ENCODE assay signal across 10 mouse cellular contexts in genomic region chr2:153526850-153527530, GRCm38 (mm10). TPM values are rescaled to one million over a fixed set of nuclear protein-coding genes. Genes with fewer than 3 reads are reported as not detected.
DNase-seq lines count a peak whose midpoint lies in the region; ATAC-seq lines count a peak whose summit lies in the region.
"Had no signal": no experiment of that assay in that cellular context is flagged by ENCODE, and none has a peak within 500 bp of the region (broad histone marks: within the 10 kb centered on the region; RNA-seq: fewer than 3 reads in every experiment).

No protein-coding gene starts in this region.

- no peak for DNase-seq in heart, adult 11 months
- peak; percentile 13 for DNase-seq in ZHBTc4 (ENCODE audit: low read depth, low spot score)
- DNase-seq in adipocyte (ENCODE audit: low spot score), result no peak
- DNase-seq in lung, postnatal 14 days, result no peak
- DNase-seq in left cerebral cortex, postnatal 10 days (ENCODE audit: extremely low spot score in 1 of 2, low spot score in 2 of 2), result no peak

- ATAC-seq in heart, embryonic 12.5 days (ENCODE audit: insufficient number of reproducible peaks, low FRiP score), result no peak
- no peak for ATAC-seq in hindbrain, embryonic 13.5 days (ENCODE audit: low FRiP score)
- no peak for ATAC-seq in midbrain, embryonic 12.5 days (ENCODE audit: low FRiP score, low read depth)

- H3K4me2 ChIP-seq in heart, embryonic 12.5 days, result peak overlapping the region; percentile 99
- peak overlapping the region; percentile 88 for H3K4me2 ChIP-seq in hindbrain, embryonic 13.5 days
- peak overlapping the region; percentile 96 for H3K4me2 ChIP-seq in midbrain, embryonic 12.5 days (replicated peaks)

- H3K4me3 ChIP-seq in heart, embryonic 12.5 days, result no peak overlapping the region
- peak overlapping the region; percentile 79 for H3K4me3 ChIP-seq in hindbrain, embryonic 13.5 days
- H3K4me3 ChIP-seq in midbrain, embryonic 12.5 days, result peak overlapping the region; percentile 72

- peaks cover 12% of the 10 kb centered on the region; the same call in 1 of the 2 replicates for H3K27me3 ChIP-seq in heart, embryonic 12.5 days (replicated peaks)
- 0 out of 2 replicates have a peak, but pooled peaks cover 11% of the 10 kb centered on the region for H3K27me3 ChIP-seq in hindbrain, embryonic 13.5 days
- peaks cover 48% of the 10 kb centered on the region for H3K27me3 ChIP-seq in midbrain, embryonic 12.5 days

- WGBS in heart, embryonic 12.5 days, result 60% methylated on average over 9 of the region's 9 CpGs
- WGBS in hindbrain, embryonic 13.5 days, result 38% methylated on average over 9 of the region's 9 CpGs
- WGBS in midbrain, embryonic 12.5 days, result 44% methylated on average over 9 of the region's 9 CpGs

- H3K27ac ChIP-seq in heart, embryonic 12.5 days (ENCODE audit: poor library complexity, severe bottlenecking), result peak overlapping the region; percentile 83
- peak overlapping the region; percentile 95 for H3K27ac ChIP-seq in hindbrain, embryonic 13.5 days
- peak overlapping the region; percentile 97 for H3K27ac ChIP-seq in midbrain, embryonic 12.5 days (replicated peaks)

- H3K36me3 ChIP-seq in heart, embryonic 12.5 days, result no peaks in the 10 kb centered on the region
- H3K36me3 ChIP-seq in hindbrain, embryonic 13.5 days, result no peaks in the 10 kb centered on the region
- no peaks in the 10 kb centered on the region for H3K36me3 ChIP-seq in midbrain, embryonic 12.5 days

- peaks cover 64% of the 10 kb centered on the region for H3K4me1 ChIP-seq in heart, embryonic 12.5 days (replicated peaks)
- peaks cover 65% of the 10 kb centered on the region for H3K4me1 ChIP-seq in hindbrain, embryonic 13.5 days (replicated peaks)
- peaks cover 66% of the 10 kb centered on the region for H3K4me1 ChIP-seq in midbrain, embryonic 12.5 days

- peak overlapping the region; percentile 11; the same call in 1 of the 2 replicates for H3K9ac ChIP-seq in heart, embryonic 12.5 days
- peak overlapping the region; percentile 93 for H3K9ac ChIP-seq in hindbrain, embryonic 13.5 days
- H3K9ac ChIP-seq in midbrain, embryonic 12.5 days (replicated peaks), result peak overlapping the region; percentile 88; the same call in 1 of the 2 replicates

- intact Hi-C loops in left cerebral cortex, postnatal 10 days (cut with DNase I), result no loop called here

- no peaks in the 10 kb centered on the region for H3K9me3 ChIP-seq in heart, embryonic 12.5 days (replicated peaks)
- no peaks in the 10 kb centered on the region for H3K9me3 ChIP-seq in hindbrain, embryonic 13.5 days
- H3K9me3 ChIP-seq in midbrain, embryonic 12.5 days, result no peaks in the 10 kb centered on the region

RNA-seq across cellular contexts. Expression of gene Nol4l, which starts 2.8 kb away (rescaled TPM):
- polyA plus RNA-seq in heart, embryonic 12.5 days (2016; fragmentation: Nextera tagmentation; extraction: Ambion mirVana), result 14.9 and 15.2 TPM in 2 replicates
- polyA plus RNA-seq in hindbrain, embryonic 13.5 days (2015; fragmentation: Nextera tagmentation; extraction: Ambion mirVana), result 42.4 and 43.8 TPM in 2 replicates
- 31.8 and 32.7 TPM in 2 replicates for polyA plus RNA-seq in midbrain, embryonic 12.5 days (2016; fragmentation: Nextera tagmentation; extraction: Ambion mirVana)
- total RNA-seq in left cerebral cortex, postnatal 10 days (2021), result 10 to 100 TPM; 55.5 to 62.5 TPM

RNA-seq across cellular contexts. Expression of gene 4930404H24Rik, which starts 34.4 kb away (rescaled TPM):
- not detected in 2 replicates for polyA plus RNA-seq in heart, embryonic 12.5 days (2016; fragmentation: Nextera tagmentation; extraction: Ambion mirVana)
- polyA plus RNA-seq in hindbrain, embryonic 13.5 days (2015; fragmentation: Nextera tagmentation; extraction: Ambion mirVana), result not detected in 2 replicates
- not detected in 2 replicates for polyA plus RNA-seq in midbrain, embryonic 12.5 days (2016; fragmentation: Nextera tagmentation; extraction: Ambion mirVana)
- total RNA-seq in left cerebral cortex, postnatal 10 days (2021), result not detected
- total RNA-seq: hematopoietic stem cell, adult 5-6 weeks; neutrophil, adult 5-6 weeks had no signal

Comparison
In these comparisons a context has a peak if more than half of its experiments do, and no peak if none do; other contexts are left out.
1. H3K9ac ChIP-seq: peak in every context shown above with its lines; median percentile 93 in hindbrain, embryonic 13.5 days; 88 in midbrain, embryonic 12.5 days; 11 in heart, embryonic 12.5 days.